Mouse (Mus musculus) stomach, postnatal 0 days (tissue): Measurements from ENCODE around the gene Zfp341.

ENCODE experiments used
- CTCF ChIP-seq: IDR thresholded peaks from 2 replicates; pipeline ENCODE4 v1.5.1; 2016; ENCODE audit warnings: antibody characterized with exemption, low read depth, mild to moderate bottlenecking, moderate library complexity
- EP300 ChIP-seq: optimal IDR thresholded peaks from 2 replicates; pipeline ENCODE3; 2016; ENCODE audit warnings: antibody characterized with exemption

DNA sequence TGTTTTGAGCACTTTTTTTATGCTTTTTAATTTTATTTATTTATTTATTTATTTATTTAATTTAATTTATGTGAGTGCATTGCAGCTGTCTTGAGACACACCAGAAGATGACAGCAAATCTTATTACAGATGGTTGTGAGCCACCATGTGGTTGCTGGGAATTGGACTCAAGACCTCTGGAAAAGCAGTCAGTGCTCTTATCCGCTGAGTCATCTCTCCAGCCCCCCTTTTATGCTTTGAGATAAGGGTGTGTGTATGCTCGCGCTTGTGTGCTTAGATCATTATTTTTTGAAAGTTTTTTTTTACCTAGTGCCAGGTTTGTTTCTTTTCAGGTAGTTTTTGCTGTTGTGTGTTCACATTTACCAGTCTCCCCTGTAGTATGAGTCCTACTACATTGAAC lies 65.9 kb downstream of the Zfp341 start:
- no peak for TF ChIP-seq CTCF
- no peak for TF ChIP-seq EP300
